Mouse (Mus musculus): Measurements from ENCODE around the gene Appl2. TPM values are rescaled to one million over a fixed set of nuclear protein-coding genes. Genes with fewer than 3 reads are reported as not detected.
A peak's percentile ranks its signal among the peaks of the same experiment; 100 is the strongest.

Gene Appl2
- polyA plus RNA-seq, 1 experiment from 2014 or later, result 35.7 TPM

DNA sequence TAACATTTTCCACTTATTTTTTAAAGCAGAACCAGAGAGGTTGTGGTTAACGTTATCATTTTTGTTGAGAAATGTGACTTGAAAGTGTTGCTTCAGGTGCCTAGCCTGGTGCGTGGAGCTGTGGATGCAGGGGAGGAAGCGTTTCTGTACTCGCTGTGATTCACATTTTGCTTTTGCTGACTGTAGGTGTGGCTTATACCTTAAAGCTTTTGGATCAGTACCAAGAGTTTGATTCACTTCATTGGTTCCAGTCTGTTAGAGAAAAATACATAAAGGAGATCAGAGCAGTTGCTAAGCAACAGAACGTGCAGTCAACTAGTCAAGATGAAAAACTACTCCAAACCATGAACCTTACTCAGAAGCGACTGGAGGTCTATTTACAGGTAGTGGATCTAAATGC, 57.7 kb downstream of the Appl2 start:
- DNase-seq, result no peak
- peaks cover 88% of the 10 kb centered on the region for H3K36me3 ChIP-seq (ENCODE audit: insufficient read depth)
- no peak for TF ChIP-seq CTCF (IDR thresholded peaks at IDR 0.05; ENCODE audit: low read depth)
- 87% methylated on average over 6 of the region's 6 CpGs for WGBS
- ATAC-seq (ENCODE audit: insufficient read depth), result no peak
- no peak overlapping the region for H3K27ac ChIP-seq (ENCODE audit: low read depth)
- no peaks in the 10 kb centered on the region for H3K27me3 ChIP-seq (ENCODE audit: insufficient read depth, low read length)
- H3K9ac ChIP-seq, result no peak overlapping the region
- H3K4me2 ChIP-seq, result no peak overlapping the region
- H3K4me1 ChIP-seq (ENCODE audit: insufficient read depth), result no peaks in the 10 kb centered on the region
- H3K4me3 ChIP-seq (ENCODE audit: low read depth, low read length), result no peak overlapping the region
- H3K9me3 ChIP-seq (ENCODE audit: low read depth, low read length), result no peaks in the 10 kb centered on the region

DNA sequence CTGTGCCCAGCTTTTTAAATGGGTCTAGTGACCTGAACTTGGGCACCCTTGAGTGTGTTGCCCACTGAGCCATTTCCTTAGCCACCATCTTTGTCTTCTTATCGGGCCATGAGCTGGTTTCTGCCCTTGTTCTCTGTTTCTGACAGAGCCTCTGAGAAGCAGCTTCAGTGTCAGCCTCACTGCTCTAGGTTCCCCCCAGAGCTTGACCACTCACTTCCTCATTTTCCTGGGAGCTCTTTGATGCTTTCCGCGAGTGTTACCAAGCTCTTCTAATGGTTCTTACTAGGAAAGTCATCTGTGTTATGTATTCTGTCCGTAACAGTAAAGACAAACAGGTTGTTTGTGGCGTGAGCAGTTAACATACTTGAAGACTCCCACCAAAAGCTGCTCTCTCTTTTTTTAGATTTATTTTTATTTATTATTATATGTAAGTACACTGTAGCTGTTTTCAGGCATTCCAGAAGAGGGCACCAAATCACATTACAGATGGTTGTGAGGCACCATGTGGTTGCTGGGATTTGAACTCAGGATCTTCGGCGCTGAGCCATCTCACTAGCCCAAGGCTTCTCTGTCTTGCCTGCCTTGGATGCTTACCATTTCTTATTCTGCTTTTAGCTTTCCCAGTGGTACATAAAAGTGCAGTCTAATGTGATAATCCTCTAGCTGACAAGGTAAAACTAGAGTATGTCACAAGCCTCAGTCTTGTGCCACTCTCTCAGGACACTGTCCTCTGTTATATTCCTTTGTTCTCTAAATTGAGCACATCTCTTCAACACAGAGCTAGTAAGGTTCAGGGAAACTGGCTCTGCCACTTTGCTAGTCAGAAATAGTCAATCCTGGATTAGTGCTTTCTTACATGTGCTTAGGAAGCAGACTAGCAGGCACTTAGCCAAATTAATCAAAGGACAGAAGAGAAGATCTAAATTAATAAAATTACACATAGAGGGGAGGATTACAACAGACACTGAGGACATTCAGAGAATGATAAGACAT, 82.8 kb downstream of the Appl2 start:
- H3K4me1 ChIP-seq (ENCODE audit: insufficient read depth), result no peaks in the 10 kb centered on the region
- 96% methylated on average over 7 of the region's 7 CpGs for WGBS
- H3K36me3 ChIP-seq (ENCODE audit: insufficient read depth), result peaks cover 82% of the 10 kb centered on the region
- no peak overlapping the region for H3K4me2 ChIP-seq
- ATAC-seq (ENCODE audit: insufficient read depth), result no peak
- no peak overlapping the region for H3K9ac ChIP-seq
- TF ChIP-seq CTCF (IDR thresholded peaks at IDR 0.05; ENCODE audit: low read depth), result peak; percentile 35; the same call in 1 of the 2 replicates
- no peak overlapping the region for H3K4me3 ChIP-seq (ENCODE audit: low read depth, low read length)
- no peaks in the 10 kb centered on the region for H3K9me3 ChIP-seq (ENCODE audit: low read depth, low read length)
- H3K27me3 ChIP-seq (ENCODE audit: insufficient read depth, low read length), result no peaks in the 10 kb centered on the region
- no peak overlapping the region for H3K27ac ChIP-seq (ENCODE audit: low read depth)
- DNase-seq, result no peak

DNA sequence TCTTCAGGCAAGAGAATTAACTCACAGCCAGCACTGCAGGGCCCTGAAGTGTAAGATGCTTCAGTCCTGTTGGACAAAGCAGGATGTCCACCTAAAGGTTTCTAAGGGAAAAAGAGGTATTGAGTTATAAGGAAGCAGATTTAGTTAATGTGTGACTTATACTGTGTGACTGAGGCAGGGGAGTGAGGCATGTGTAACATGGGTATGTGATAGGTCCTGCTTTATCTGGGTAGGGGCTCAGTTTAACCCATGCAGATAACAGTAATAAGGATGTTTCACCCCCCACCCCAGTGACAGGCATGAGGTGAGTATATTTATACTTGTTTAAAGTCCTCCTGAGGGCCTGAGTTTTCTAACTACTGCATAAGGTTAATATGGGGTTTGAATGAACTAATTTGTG, 85.5 kb downstream of the Appl2 start:
- H3K27me3 ChIP-seq (ENCODE audit: insufficient read depth, low read length), result no peaks in the 10 kb centered on the region
- H3K4me3 ChIP-seq (ENCODE audit: low read depth, low read length), result no peak overlapping the region
- TF ChIP-seq CTCF (IDR thresholded peaks at IDR 0.05; ENCODE audit: low read depth), result no peak
- ATAC-seq (ENCODE audit: insufficient read depth), result no peak
- H3K4me2 ChIP-seq, result no peak overlapping the region
- no peak overlapping the region for H3K27ac ChIP-seq (ENCODE audit: low read depth)
- H3K9ac ChIP-seq, result no peak overlapping the region
- no peaks in the 10 kb centered on the region for H3K9me3 ChIP-seq (ENCODE audit: low read depth, low read length)
- H3K4me1 ChIP-seq (ENCODE audit: insufficient read depth), result no peaks in the 10 kb centered on the region
- DNase-seq, result no peak
- H3K36me3 ChIP-seq (ENCODE audit: insufficient read depth), result peaks cover 77% of the 10 kb centered on the region

Other genes starting within 250 kb of the Appl2 start
- gene Aldh1l2, start 114.6 kb downstream of the Appl2 start, polyA plus RNA-seq (2014; fragmentation: Nextera tagmentation; extraction: Ambion mirVana), result 1.9 and 2.5 TPM in 2 replicates
- gene Washc4, start 105.0 kb downstream of the Appl2 start, polyA plus RNA-seq (2014; fragmentation: Nextera tagmentation; extraction: Ambion mirVana), result 36.9 and 40.8 TPM in 2 replicates
- 32.1 and 35.3 TPM in 2 replicates for gene 1500009L16Rik, start 74.1 kb upstream of the Appl2 start, polyA plus RNA-seq (2014; fragmentation: Nextera tagmentation; extraction: Ambion mirVana)

Data from lung, embryonic 14.5 days (tissue).